8 mouse cellular contexts compared by ENCODE assay signal in genomic region chr2:150904272-150904935, GRCm38 (mm10). TPM values are rescaled to one million over a fixed set of nuclear protein-coding genes. Genes with fewer than 3 reads are reported as not detected.
A peak's percentile ranks its signal among the peaks of the same experiment; 100 is the strongest.
DNase-seq lines count a peak whose midpoint lies in the region; ATAC-seq and TF ChIP-seq lines count a peak whose summit lies in the region.

Gene Abhd12, minus strand, starts transcription at chr2:150904741.

- H3K27ac ChIP-seq in forebrain, embryonic 15.5 days (replicated peaks), result peak within 1 kb of the TSS; percentile 88

- H3K4me2 ChIP-seq in forebrain, embryonic 15.5 days (replicated peaks), result peak within 1 kb of the TSS; percentile 80

- H3K4me3 ChIP-seq in forebrain, embryonic 15.5 days, result peak within 1 kb of the TSS; percentile 83
- H3K4me3 ChIP-seq in lung, adult 2 months (replicated peaks; ENCODE audit: extremely low read depth, low read depth, low read length), result peak within 1 kb of the TSS; percentile 100

- H3K27me3 ChIP-seq in forebrain, embryonic 15.5 days, result no peaks in the 10 kb centered on the region

- ATAC-seq in forebrain, embryonic 15.5 days (replicated peaks), result peak; percentile 98
- peak; percentile 93 for ATAC-seq in neutrophil, adult 5-6 weeks (ENCODE audit: extremely low read depth, insufficient number of reproducible peaks, low FRiP score, poor library complexity, severe bottlenecking)

- peak; percentile 96 for DNase-seq in ES-CJ7 (ENCODE audit: low read depth, low spot score)
- peak; percentile 97 for DNase-seq in cerebellum, adult 11 months
- DNase-seq in heart, postnatal 25 days (ENCODE audit: low spot score), result peak; percentile 96
- DNase-seq in layer of hippocampus, adult 18-20 months (ENCODE audit: low spot score in 2 of 2), result peak; percentile 95 to 97
- DNase-seq in lung, adult 2 months, result peak; percentile 98
- peak; percentile 93 to 94 for DNase-seq in thymus, adult 18-20 months

- TF ChIP-seq CTCF in lung, adult 2 months (IDR thresholded peaks at IDR 0.05; ENCODE audit: insufficient read depth, low read length), result no peak

- H3K4me1 ChIP-seq in forebrain, embryonic 15.5 days, result peaks cover 26% of the 10 kb centered on the region
- 0 out of 2 replicates have a peak, but pooled peaks cover 3% of the 10 kb centered on the region for H3K4me1 ChIP-seq in lung, adult 2 months (ENCODE audit: control insufficient read depth, insufficient read depth, low read length)

- H3K9ac ChIP-seq in forebrain, embryonic 15.5 days (replicated peaks), result peak within 1 kb of the TSS; percentile 86

- intact Hi-C loops in heart, postnatal 25 days (cut with DNase I), result loop anchor here (2.0 to 5.0 kb wide), 4 partner anchors 57 to 227 kb away; partner anchors contain the start of gene Entpd6

- H3K36me3 ChIP-seq in forebrain, embryonic 15.5 days, result no peaks in the 10 kb centered on the region; the same call in 1 of the 2 replicates

- WGBS in forebrain, embryonic 15.5 days, result under 1% methylated on average over 72 of the region's 72 CpGs
- WGBS in lung, adult 2 months, result under 1% methylated on average over 72 of the region's 72 CpGs

- no peaks in the 10 kb centered on the region for H3K9me3 ChIP-seq in forebrain, embryonic 15.5 days

- peak; percentile 71 for TF ChIP-seq POLR2A in lung, adult 2 months (IDR thresholded peaks at IDR 0.05; ENCODE audit: borderline replicate concordance, extremely low read depth, low read depth, low read length)

RNA-seq across cellular contexts. Expression of gene Abhd12, which starts in this region (rescaled TPM):
- 97.7 and 98.2 TPM in 2 replicates for polyA plus RNA-seq in forebrain, embryonic 15.5 days (2015; fragmentation: Nextera tagmentation; extraction: Ambion mirVana)
- 10 to 100 TPM; 42.5 to 44.5 TPM for total RNA-seq in heart, postnatal 25 days (2021)
- total RNA-seq in layer of hippocampus, adult 18-20 months (2021), result 100 to 1,000 TPM; 324 to 341 TPM
- 59.1 and 60.0 TPM in 2 replicates for polyA plus RNA-seq in lung, adult 2 months (2012; rRNA removed)
- 55.6 and 59.3 TPM in 2 replicates for total RNA-seq in neutrophil, adult 5-6 weeks (2017)

Comparison
In these comparisons a context has a peak if more than half of its experiments do, and no peak if none do; other contexts are left out.
1. Peak in every context shown above with its lines: DNase-seq, ATAC-seq, H3K4me3 ChIP-seq and H3K27ac ChIP-seq.